Mouse (Mus musculus): Measurements from ENCODE around the gene Sptbn4.

GRCm38 (mm10) chr7:27378431-27378830 lies 69.1 kb downstream of the Sptbn4 start:
- no peak for TF ChIP-seq CTCF (IDR thresholded peaks at IDR 0.05; ENCODE audit: control insufficient read depth, insufficient read depth, insufficient read length)
- no peak for TF ChIP-seq USF1 (IDR thresholded peaks at IDR 0.05; ENCODE audit: low read depth)
- no peak for TF ChIP-seq MAX (IDR thresholded peaks at IDR 0.05)
- no peak for TF ChIP-seq CEBPB (IDR thresholded peaks at IDR 0.05; ENCODE audit: low read depth)
- TF ChIP-seq MYOG (IDR thresholded peaks at IDR 0.05; ENCODE audit: control insufficient read depth, extremely low read depth, insufficient read length) = no peak

All from C2C12 (cell line).